Mouse (Mus musculus): ENCODE results near the gene Fam219a.

The Fam219a gene

GRCm38 (mm10) chr4:41553116-41553515 lies 16.2 kb downstream of the Fam219a start:
- no peak for DNase-seq

DNA sequence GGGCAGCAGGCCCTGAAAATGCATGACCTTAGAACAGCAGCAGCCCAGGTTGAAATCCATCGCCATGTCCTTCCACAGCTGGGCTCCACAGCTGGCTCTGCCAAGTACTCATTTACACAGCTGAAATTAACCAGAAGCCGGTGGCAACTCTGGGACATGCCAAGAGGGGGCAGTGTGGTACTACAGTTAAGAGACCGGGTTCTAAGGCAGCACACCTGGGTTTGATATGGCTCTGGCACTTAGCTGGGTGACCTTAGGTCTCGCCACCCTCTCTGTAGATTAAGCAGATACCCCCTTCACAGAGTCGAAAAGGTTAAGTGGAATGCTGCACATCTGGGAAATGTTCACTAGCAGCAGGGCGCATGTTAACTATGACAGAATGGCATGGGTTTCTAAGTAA lies 16.8 kb downstream of the Fam219a start:
- peak; percentile 75 for DNase-seq

DNA sequence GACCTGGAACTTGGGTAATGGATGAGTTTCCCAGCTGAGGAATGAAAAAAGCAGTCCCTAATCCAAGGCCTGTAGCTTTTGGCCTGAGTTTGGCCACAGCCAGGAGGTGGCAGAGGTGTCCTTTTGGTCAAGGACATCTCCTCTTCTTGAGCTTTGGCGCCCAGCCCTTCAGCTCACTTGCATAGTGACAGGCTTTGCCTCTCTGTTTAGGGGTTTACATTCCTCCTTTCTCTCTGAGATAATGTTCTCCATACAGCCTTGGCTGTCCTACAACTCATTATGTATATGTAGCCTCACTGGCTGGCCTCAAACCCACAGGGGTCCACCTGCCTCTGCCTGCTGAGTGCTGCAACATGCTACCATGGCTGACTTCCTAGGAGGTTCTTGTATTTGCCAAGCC lies 22.3 kb downstream of the Fam219a start:
- DNase-seq = no peak

DNA sequence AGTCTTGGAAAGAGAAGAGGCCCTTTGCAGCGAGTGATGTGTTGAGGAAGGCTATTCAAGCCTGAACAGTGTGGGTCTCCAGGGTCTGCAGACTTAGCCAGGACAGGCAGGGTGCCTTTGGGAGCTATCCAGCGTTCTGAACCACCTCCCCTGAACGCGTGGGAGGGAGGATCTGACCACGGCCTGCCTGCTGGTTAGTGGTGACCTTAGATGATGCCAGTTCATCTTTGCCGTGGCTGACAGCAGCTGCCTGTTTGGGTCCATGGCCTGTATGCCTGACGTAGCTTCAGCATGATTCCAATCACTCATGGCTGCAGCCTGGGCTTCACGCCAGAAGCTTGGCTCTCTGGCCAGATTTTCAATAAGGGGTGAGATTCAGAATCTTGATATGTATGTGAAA lies 23.4 kb downstream of the Fam219a start:
- DNase-seq = peak; percentile 58

DNA sequence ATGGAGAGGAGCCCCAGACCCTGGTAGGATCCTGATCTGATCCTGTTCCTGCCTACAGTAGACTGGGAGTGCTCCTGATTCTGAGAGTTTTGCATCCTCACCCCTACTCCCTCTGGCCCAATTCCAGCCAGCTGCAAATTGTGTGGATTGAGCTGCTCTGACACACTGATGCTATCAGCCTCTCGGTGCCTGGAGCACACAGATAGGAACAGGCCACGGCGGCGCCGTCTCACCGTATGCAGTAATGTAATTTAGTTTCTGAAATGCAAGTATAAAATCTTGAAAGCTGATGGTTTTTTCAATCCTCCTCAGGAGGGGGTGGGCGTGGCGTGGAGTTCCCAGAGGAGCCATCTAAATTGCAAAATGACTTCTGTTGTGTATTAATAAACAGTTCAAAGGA lies 27.2 kb downstream of the Fam219a start:
- no peak for DNase-seq

- DNase-seq = no peak
These were observed 34.5 kb downstream of the Fam219a start for GRCm38 (mm10) chr4:41534866-41535265.

DNA sequence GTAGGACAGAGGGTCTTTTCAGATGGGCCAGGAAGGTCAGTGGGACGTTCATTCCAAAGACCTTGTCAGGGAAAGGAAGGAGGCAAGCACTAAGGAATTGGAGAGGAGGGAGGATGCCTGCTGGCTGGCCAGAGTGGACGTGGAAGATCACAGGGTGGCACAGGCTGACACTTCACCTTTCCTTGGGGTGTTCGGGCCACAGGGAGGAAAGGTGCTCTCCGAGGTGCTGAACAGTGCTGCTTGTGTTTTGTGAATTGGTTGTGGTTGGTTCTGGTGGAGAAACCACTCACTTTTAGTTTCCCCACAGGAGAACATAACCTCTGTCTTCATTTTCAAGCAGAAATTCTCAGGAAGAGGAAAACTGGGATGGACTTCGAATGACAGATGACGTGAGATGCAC lies 36.9 kb downstream of the Fam219a start:
- peak; percentile 40 for DNase-seq

DNA sequence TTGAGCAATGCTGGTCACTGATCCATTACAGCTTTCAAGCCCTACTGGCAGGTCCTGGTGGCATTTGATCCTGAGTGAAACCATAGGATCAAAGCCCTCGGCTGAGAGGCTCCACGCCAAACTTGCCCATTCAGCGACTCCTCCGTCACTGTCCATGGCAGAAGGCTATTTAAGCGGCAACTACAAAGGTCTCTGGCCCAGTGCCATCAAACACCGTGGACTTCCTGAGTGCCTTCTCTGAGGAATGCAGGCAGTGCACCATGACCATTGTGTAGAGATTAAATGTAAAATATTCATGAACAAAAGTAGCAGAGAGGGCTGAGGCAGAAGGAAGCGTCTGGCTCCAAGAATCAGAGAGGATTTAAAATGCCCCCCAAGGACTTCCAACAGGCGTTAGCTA lies 41.3 kb downstream of the Fam219a start:
- peak; percentile 65 for DNase-seq

DNA sequence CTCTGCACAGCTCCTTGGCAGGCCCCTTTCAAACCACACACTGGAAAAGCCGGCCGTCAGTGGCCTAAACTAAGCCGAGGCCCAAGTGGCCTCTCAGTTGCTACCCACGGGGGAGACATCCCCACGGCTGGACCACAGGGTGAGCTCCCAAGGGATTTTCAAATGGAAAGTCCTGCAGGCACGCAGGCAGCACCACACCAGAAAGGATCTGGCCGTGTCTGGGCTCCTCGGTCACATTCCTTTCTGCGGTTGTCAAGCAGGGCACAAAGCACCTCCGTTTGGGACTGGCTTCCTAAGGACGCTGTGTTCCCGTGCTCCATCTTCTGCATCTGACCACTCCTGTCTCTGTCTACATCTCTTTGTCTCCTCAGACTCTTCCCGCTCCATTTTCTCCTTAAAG lies 42.3 kb downstream of the Fam219a start:
- DNase-seq = no peak

GRCm38 (mm10) chr4:41526553-41526952 lies 42.8 kb downstream of the Fam219a start:
- DNase-seq = no peak

- no peak for DNase-seq
These were observed 44.5 kb downstream of the Fam219a start for GRCm38 (mm10) chr4:41524829-41525228.

- DNase-seq = no peak
These were observed 45.5 kb downstream of the Fam219a start for GRCm38 (mm10) chr4:41523839-41524238.

GRCm38 (mm10) chr4:41522788-41523187 lies 46.5 kb downstream of the Fam219a start:
- DNase-seq = peak; percentile 65

- DNase-seq = no peak
These were observed 47.2 kb downstream of the Fam219a start for GRCm38 (mm10) chr4:41522136-41522535.

GRCm38 (mm10) chr4:41520641-41521040 lies 48.7 kb downstream of the Fam219a start:
- no peak for DNase-seq

- DNase-seq = no peak
These were observed 50.1 kb downstream of the Fam219a start for GRCm38 (mm10) chr4:41519195-41519594.

- no peak for DNase-seq
These were observed 51.0 kb downstream of the Fam219a start for GRCm38 (mm10) chr4:41518349-41518748.

DNA sequence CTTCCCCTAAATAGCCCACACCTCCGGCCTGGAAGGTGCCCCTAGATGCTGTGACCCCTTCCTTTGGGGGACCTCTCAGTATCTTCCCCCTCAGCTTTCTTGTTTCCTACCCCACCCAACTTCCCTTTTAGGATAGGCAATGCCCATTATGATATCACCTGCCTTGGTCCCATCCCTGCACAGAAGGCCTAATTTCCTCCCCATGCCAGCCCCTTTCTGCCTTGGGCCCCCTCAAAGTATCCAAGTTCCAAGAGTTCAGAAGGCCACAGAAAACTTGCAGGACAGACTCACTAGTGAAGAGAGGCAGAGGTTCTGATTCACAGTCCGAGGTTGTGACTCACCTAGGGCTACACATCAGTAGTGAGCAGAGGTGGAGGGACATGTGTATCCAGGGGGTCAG lies 52.1 kb downstream of the Fam219a start, which contains the start of gene 1110017D15Rik:
1110017D15Rik (minus strand) TSS at position 101 of the 400 bp plus-strand sequence.
- DNase-seq = no peak

GRCm38 (mm10) chr4:41513714-41514113 lies 55.6 kb downstream of the Fam219a start:
- DNase-seq = no peak

- DNase-seq = no peak
These were observed 56.0 kb downstream of the Fam219a start for GRCm38 (mm10) chr4:41513309-41513708.

DNA sequence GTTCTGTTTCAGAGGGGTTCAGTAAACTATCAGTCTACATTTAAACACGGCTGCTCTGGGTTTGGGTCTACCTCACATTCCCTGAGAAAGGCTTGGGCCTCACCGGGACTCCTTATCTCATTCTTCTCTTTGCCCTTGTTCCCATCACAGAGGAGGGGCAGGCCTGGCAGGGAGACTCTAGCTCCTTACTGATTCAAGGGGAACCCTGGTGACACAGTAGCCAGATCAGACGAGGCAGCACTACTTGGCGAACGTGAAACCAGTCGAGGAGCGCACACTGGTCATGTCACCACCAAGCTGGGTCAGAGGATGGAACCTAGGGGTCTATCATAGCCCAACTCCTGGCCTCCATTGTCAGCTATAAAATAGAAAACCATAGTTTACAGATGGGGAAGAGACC lies 61.3 kb downstream of the Fam219a start:
- no peak for DNase-seq

GRCm38 (mm10) chr4:41507326-41507924 lies 61.9 kb downstream of the Fam219a start:
- DNase-seq = peak; percentile 32

- DNase-seq = peak; percentile 90
These were observed 62.4 kb downstream of the Fam219a start for GRCm38 (mm10) chr4:41506906-41507305.

- peak; percentile 75 for DNase-seq
These were observed 63.2 kb downstream of the Fam219a start for GRCm38 (mm10) chr4:41506156-41506555.

DNA sequence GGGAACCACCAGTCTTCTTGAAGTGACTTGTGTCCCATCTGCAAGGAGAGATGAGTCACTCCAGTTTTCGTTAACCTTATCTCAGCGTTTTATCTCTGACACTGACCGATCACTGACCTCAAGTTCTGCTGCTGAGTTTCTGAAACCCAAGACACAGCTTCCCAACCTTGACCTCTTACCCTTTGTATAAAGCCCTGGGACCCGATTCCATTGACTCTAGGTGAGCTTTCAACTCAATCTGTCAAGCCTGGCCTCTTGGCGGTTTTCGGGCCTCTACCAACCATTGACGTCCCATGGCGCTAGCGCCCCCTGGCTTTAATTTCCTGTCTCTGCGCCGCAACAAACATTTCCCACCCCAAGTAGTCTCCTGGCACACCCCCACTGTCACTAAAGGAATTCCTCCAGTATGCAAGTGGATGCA lies 64.2 kb downstream of the Fam219a start:
- peak; percentile 33 for DNase-seq

Measured in retina, postnatal 1 day (tissue).